Mouse (Mus musculus): Measurements from ENCODE around the gene Gm20736.
"Not testable (repeated sequence)": the region's sequence is repeated elsewhere in the genome, so short reads cannot be mapped to it uniquely, and the experiment has no call there.

Gene Gm20736

DNA sequence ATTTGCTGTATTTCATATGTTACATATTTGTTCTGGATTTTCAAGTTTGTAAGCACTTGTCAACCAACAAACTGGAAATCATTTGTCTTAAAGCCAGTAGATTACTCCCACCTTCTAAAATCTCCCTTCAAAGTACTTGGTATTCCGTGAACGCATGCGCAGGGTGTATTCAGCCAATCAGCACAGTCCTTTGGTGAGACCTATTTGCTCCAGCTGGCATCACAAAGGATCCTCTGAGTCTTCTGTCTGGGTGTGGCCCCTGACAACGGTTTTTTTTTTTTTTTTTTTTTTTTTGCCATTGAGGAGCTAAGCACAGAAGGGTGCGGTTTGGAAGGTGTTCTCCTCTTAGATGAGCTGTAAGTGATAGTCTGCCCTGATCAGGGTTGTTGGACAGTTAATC is at the start of gene Gm20736:
Gene Gm20736 (plus strand): TSS at position 301 of the 400 bp plus-strand sequence.
- not testable (repeated sequence) for DNase-seq (ENCODE audit: low spot score in 2 of 2)

Measured in spleen, postnatal 10 days (tissue).